In the genomic region with DNA sequence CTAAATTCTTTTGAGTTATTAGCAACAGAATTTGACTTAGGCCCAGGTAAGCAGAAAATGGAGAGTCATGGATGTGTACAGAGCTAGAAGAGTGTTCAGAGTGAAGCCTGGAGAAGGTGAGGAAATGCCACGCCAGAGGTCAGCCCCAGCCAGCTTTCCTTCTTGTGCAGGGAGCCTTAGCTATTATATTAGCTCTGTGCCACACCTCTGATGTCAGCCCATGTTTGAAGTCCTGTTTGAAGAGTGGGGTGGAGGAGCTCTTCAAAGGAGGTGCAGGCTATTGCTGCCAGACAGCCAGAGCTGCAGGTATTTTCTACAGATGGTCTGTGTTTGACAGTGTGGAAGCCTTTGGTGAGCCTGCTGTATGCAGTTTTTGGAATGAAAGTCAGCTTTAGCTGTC, we compare ENCODE assay signal across 16 mouse cellular contexts. TPM values are rescaled to one million over a fixed set of nuclear protein-coding genes. Genes with fewer than 3 reads are reported as not detected.
A peak's percentile ranks its signal among the peaks of the same experiment; 100 is the strongest.
DNase-seq lines count a peak whose midpoint lies in the region; ATAC-seq and TF ChIP-seq lines count a peak whose summit lies in the region.
"Had no signal": no experiment of that assay in that cellular context is flagged by ENCODE, and none has a peak within 500 bp of the region (broad histone marks: within the 10 kb centered on the region; RNA-seq: fewer than 3 reads in every experiment).

No protein-coding gene starts in this region.

- H3K4me2 ChIP-seq in heart, embryonic 11.5 days, result no peak overlapping the region
- H3K4me2 ChIP-seq in intestine, embryonic 14.5 days (ENCODE audit: low read length), result no peak overlapping the region
- H3K4me2 ChIP-seq in lung, embryonic 14.5 days, result no peak overlapping the region
- no peak overlapping the region for H3K4me2 ChIP-seq in stomach, embryonic 14.5 days (replicated peaks; ENCODE audit: low read depth, low read length)

- no peak overlapping the region for H3K27ac ChIP-seq in heart, embryonic 11.5 days (ENCODE audit: low read depth, low read length)
- peak overlapping the region; percentile 27; the same call in 1 of the 2 replicates for H3K27ac ChIP-seq in intestine, embryonic 14.5 days (ENCODE audit: low read depth)
- 0 out of 2 replicates have a peak overlapping the region, but pooled peaks have one; percentile 38 for H3K27ac ChIP-seq in lung, embryonic 14.5 days (ENCODE audit: low read depth)
- H3K27ac ChIP-seq in stomach, embryonic 14.5 days (ENCODE audit: low read length), result peak overlapping the region; percentile 33
- H3K27ac ChIP-seq: embryonic facial prominence, embryonic 10.5 days; hindbrain, embryonic 10.5 days had no signal

- H3K4me1 ChIP-seq in heart, embryonic 11.5 days (ENCODE audit: control insufficient read depth, insufficient read depth, low read length), result peaks cover 10% of the 10 kb centered on the region; the same call in 1 of the 2 replicates
- peaks cover 12% of the 10 kb centered on the region for H3K4me1 ChIP-seq in intestine, embryonic 14.5 days (replicated peaks; ENCODE audit: control insufficient read depth, insufficient read depth, low read length)
- peaks cover 8% of the 10 kb centered on the region; the same call in 1 of the 2 replicates for H3K4me1 ChIP-seq in lung, embryonic 14.5 days (ENCODE audit: insufficient read depth)
- H3K4me1 ChIP-seq in stomach, embryonic 14.5 days (ENCODE audit: control insufficient read depth, insufficient read depth, low read length), result peaks cover 13% of the 10 kb centered on the region; the same call in 1 of the 2 replicates

- no peak for ATAC-seq in heart, embryonic 11.5 days (replicated peaks; ENCODE audit: insufficient number of reproducible peaks, low FRiP score, low TSS enrichment)
- ATAC-seq in intestine, embryonic 14.5 days (replicated peaks; ENCODE audit: low FRiP score, low TSS enrichment, low read depth), result peak; percentile 73
- ATAC-seq in lung, embryonic 14.5 days (ENCODE audit: insufficient read depth), result peak; percentile 58
- peak; percentile 76 for ATAC-seq in stomach, embryonic 14.5 days (ENCODE audit: insufficient number of reproducible peaks, insufficient read depth, low FRiP score, low read depth)

- peaks cover 3% of the 10 kb centered on the region; the same call in 1 of the 2 replicates for H3K36me3 ChIP-seq in heart, embryonic 11.5 days (ENCODE audit: control insufficient read depth, insufficient read depth, low read length)
- peaks cover 7% of the 10 kb centered on the region; the same call in 1 of the 2 replicates for H3K36me3 ChIP-seq in intestine, embryonic 14.5 days (ENCODE audit: control insufficient read depth, insufficient read depth, low read length)
- H3K36me3 ChIP-seq in lung, embryonic 14.5 days (ENCODE audit: insufficient read depth), result no peaks in the 10 kb centered on the region
- no peaks in the 10 kb centered on the region for H3K36me3 ChIP-seq in stomach, embryonic 14.5 days (ENCODE audit: control insufficient read depth, insufficient read depth, low read length)

- H3K9ac ChIP-seq in heart, embryonic 11.5 days (ENCODE audit: low read depth, low read length), result no peak overlapping the region
- H3K9ac ChIP-seq in intestine, embryonic 14.5 days (ENCODE audit: low read length), result no peak overlapping the region
- H3K9ac ChIP-seq in lung, embryonic 14.5 days, result no peak overlapping the region
- H3K9ac ChIP-seq in stomach, embryonic 14.5 days (replicated peaks; ENCODE audit: low read depth, low read length), result no peak overlapping the region

- H3K4me3 ChIP-seq in heart, embryonic 11.5 days (ENCODE audit: low read depth, low read length), result no peak overlapping the region
- no peak overlapping the region for H3K4me3 ChIP-seq in intestine, embryonic 14.5 days (ENCODE audit: low read depth, low read length)
- H3K4me3 ChIP-seq in lung, embryonic 14.5 days (ENCODE audit: low read depth, low read length), result no peak overlapping the region
- H3K4me3 ChIP-seq in stomach, embryonic 14.5 days (ENCODE audit: low read depth, low read length), result no peak overlapping the region
- H3K4me3 ChIP-seq: embryonic facial prominence, embryonic 10.5 days; erythroblast, embryonic 14.5 days; hindbrain, embryonic 10.5 days had no signal

- peak; percentile 45 for DNase-seq in heart, adult 11 months
- no peak for DNase-seq in intestine, embryonic 14.5 days (ENCODE audit: low spot score)
- peak; percentile 19 for DNase-seq in lung, embryonic 14.5 days
- no peak for DNase-seq in spleen, postnatal 4 days (ENCODE audit: low spot score in 2 of 2)
- no peak for DNase-seq in thymus, postnatal 10 days (ENCODE audit: low spot score in 2 of 2)
- no peak for DNase-seq in right cerebral cortex, postnatal 36 days (ENCODE audit: low spot score in 2 of 2)
- DNase-seq: cerebellum, adult 11 months; cerebellum, postnatal 36 days; kidney, adult 18-20 months; kidney, postnatal 25 days; layer of hippocampus, adult 9-11 months had no signal

- 76% methylated on average over 1 of the region's 1 CpGs for WGBS in heart, embryonic 11.5 days (ENCODE audit: insufficient replicate concordance)
- 50% methylated on average over 1 of the region's 1 CpGs for WGBS in intestine, embryonic 14.5 days
- 54% methylated on average over 1 of the region's 1 CpGs for WGBS in lung, embryonic 14.5 days
- WGBS in stomach, embryonic 14.5 days, result 63% methylated on average over 1 of the region's 1 CpGs

- H3K9me3 ChIP-seq in heart, embryonic 11.5 days (replicated peaks; ENCODE audit: control insufficient read depth, low read length), result no peaks in the 10 kb centered on the region
- H3K9me3 ChIP-seq in intestine, embryonic 14.5 days (ENCODE audit: control insufficient read depth, low read length), result no peaks in the 10 kb centered on the region
- no peaks in the 10 kb centered on the region for H3K9me3 ChIP-seq in lung, embryonic 14.5 days (ENCODE audit: low read depth, low read length)
- H3K9me3 ChIP-seq in stomach, embryonic 14.5 days (ENCODE audit: control insufficient read depth, low read depth, low read length), result no peaks in the 10 kb centered on the region
- H3K9me3 ChIP-seq: embryonic facial prominence, embryonic 10.5 days; hindbrain, embryonic 10.5 days had no signal

- TF ChIP-seq CTCF in lung, embryonic 14.5 days (IDR thresholded peaks at IDR 0.05; ENCODE audit: low read depth), result no peak

- H3K27me3 ChIP-seq in heart, embryonic 11.5 days (ENCODE audit: control insufficient read depth, insufficient read depth, low read length), result no peaks in the 10 kb centered on the region
- H3K27me3 ChIP-seq in intestine, embryonic 14.5 days (replicated peaks; ENCODE audit: control insufficient read depth, insufficient read depth, low read length), result no peaks in the 10 kb centered on the region
- no peaks in the 10 kb centered on the region for H3K27me3 ChIP-seq in lung, embryonic 14.5 days (ENCODE audit: insufficient read depth, low read length)
- H3K27me3 ChIP-seq in stomach, embryonic 14.5 days (ENCODE audit: control insufficient read depth, insufficient read depth, low read length), result no peaks in the 10 kb centered on the region

RNA-seq across cellular contexts. Expression of a gene that starts 5.5 kb away (rescaled TPM):
- 4.2 TPM in 2 replicates for polyA plus RNA-seq in heart, embryonic 11.5 days (2014; fragmentation: Nextera tagmentation; extraction: Ambion mirVana)
- polyA plus RNA-seq in intestine, embryonic 14.5 days (2014; fragmentation: Nextera tagmentation; extraction: Ambion mirVana), result 4.6 and 5.0 TPM in 2 replicates
- 5.0 and 5.1 TPM in 2 replicates for polyA plus RNA-seq in lung, embryonic 14.5 days (2014; fragmentation: Nextera tagmentation; extraction: Ambion mirVana)
- polyA plus RNA-seq in stomach, embryonic 14.5 days (2014; fragmentation: Nextera tagmentation; extraction: Ambion mirVana), result 7.0 and 7.8 TPM in 2 replicates

RNA-seq across cellular contexts. Expression of a gene that starts 38.9 kb away (rescaled TPM):
- 58.5 and 75.5 TPM in 2 replicates for polyA plus RNA-seq in heart, embryonic 11.5 days (2014; fragmentation: Nextera tagmentation; extraction: Ambion mirVana)
- polyA plus RNA-seq in intestine, embryonic 14.5 days (2014; fragmentation: Nextera tagmentation; extraction: Ambion mirVana), result 63.6 and 65.5 TPM in 2 replicates
- polyA plus RNA-seq in lung, embryonic 14.5 days (2014; fragmentation: Nextera tagmentation; extraction: Ambion mirVana), result 79.0 and 82.6 TPM in 2 replicates
- 58.6 and 60.1 TPM in 2 replicates for polyA plus RNA-seq in stomach, embryonic 14.5 days (2014; fragmentation: Nextera tagmentation; extraction: Ambion mirVana)

RNA-seq across cellular contexts. Expression of a gene that starts 39.0 kb away (rescaled TPM):
- 47.0 and 53.6 TPM in 2 replicates for polyA plus RNA-seq in heart, embryonic 11.5 days (2014; fragmentation: Nextera tagmentation; extraction: Ambion mirVana)
- polyA plus RNA-seq in intestine, embryonic 14.5 days (2014; fragmentation: Nextera tagmentation; extraction: Ambion mirVana), result 63.0 and 68.0 TPM in 2 replicates
- 56.4 and 59.6 TPM in 2 replicates for polyA plus RNA-seq in lung, embryonic 14.5 days (2014; fragmentation: Nextera tagmentation; extraction: Ambion mirVana)
- polyA plus RNA-seq in stomach, embryonic 14.5 days (2014; fragmentation: Nextera tagmentation; extraction: Ambion mirVana), result 62.7 and 64.3 TPM in 2 replicates

Comparison
In these comparisons a context has a peak if more than half of its experiments do, and no peak if none do; other contexts are left out.
1. DNase-seq: peak in heart, adult 11 months (single experiment) and lung, embryonic 14.5 days (single experiment); none in intestine, embryonic 14.5 days (single experiment), spleen, postnatal 4 days (0 of 2), thymus, postnatal 10 days (0 of 2) and right cerebral cortex, postnatal 36 days (0 of 2).